22 mouse cellular contexts compared by ENCODE assay signal in the genomic region with DNA sequence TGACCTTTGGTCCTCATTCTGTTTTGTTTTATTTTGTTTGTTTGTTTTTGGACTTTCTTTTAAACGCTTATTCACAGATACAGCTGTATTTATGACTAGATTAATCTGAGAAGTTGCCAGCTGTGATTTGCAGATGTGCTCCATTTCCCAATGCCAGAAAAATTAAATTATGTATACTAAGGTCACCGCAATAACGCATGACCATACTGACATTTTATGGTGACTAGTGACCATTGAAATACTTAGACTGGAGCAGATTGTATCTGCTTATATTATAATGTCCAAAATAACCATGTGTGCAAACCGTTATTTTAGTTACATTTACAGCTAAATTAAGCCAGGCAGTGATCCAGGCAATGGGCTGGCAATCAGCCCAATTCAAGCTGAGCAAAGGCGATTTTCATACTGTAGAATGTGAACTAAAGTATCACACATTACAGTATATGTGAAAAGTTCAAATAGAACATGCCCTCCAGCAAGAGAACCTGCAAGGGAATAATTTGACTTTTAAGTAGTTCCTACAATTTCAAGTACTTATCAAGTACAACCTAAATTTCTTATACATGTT.
DNase-seq lines count a peak whose midpoint lies in the region; ATAC-seq and TF ChIP-seq lines count a peak whose summit lies in the region.
"Had no signal": no experiment of that assay in that cellular context is flagged by ENCODE, and none has a peak within 500 bp of the region (broad histone marks: within the 10 kb centered on the region; RNA-seq: fewer than 3 reads in every experiment).

No protein-coding gene starts in this region.

- H3K27me3 ChIP-seq in embryonic facial prominence, embryonic 14.5 days (replicated peaks; ENCODE audit: control insufficient read depth, insufficient read depth, low read length): no peaks in the 10 kb centered on the region
- no peaks in the 10 kb centered on the region for H3K27me3 ChIP-seq in embryonic facial prominence, embryonic 10.5 days (replicated peaks; ENCODE audit: low read depth, poor library complexity, severe bottlenecking)
- no peaks in the 10 kb centered on the region for H3K27me3 ChIP-seq in kidney, postnatal 0 days (ENCODE audit: insufficient read depth, low read length)
- no peaks in the 10 kb centered on the region for H3K27me3 ChIP-seq in lung, embryonic 14.5 days (ENCODE audit: insufficient read depth, low read length)
- H3K27me3 ChIP-seq: embryonic facial prominence, embryonic 13.5 days; forebrain, embryonic 13.5 days; hindbrain, embryonic 15.5 days had no signal

- H3K9me3 ChIP-seq in embryonic facial prominence, embryonic 14.5 days (ENCODE audit: control insufficient read depth, low read length): no peaks in the 10 kb centered on the region
- H3K9me3 ChIP-seq in embryonic facial prominence, embryonic 10.5 days: no peaks in the 10 kb centered on the region
- no peaks in the 10 kb centered on the region for H3K9me3 ChIP-seq in kidney, postnatal 0 days (replicated peaks; ENCODE audit: low read length)
- H3K9me3 ChIP-seq in lung, embryonic 14.5 days (ENCODE audit: low read depth, low read length): no peaks in the 10 kb centered on the region
- H3K9me3 ChIP-seq: embryonic facial prominence, embryonic 13.5 days; forebrain, embryonic 10.5 days; forebrain, embryonic 13.5 days; hindbrain, embryonic 15.5 days had no signal

- H3K36me3 ChIP-seq in embryonic facial prominence, embryonic 14.5 days (ENCODE audit: control insufficient read depth, insufficient read depth, low read length): no peaks in the 10 kb centered on the region
- H3K36me3 ChIP-seq in embryonic facial prominence, embryonic 10.5 days (replicated peaks): no peaks in the 10 kb centered on the region
- no peaks in the 10 kb centered on the region for H3K36me3 ChIP-seq in kidney, postnatal 0 days (ENCODE audit: insufficient read depth, low read length)
- no peaks in the 10 kb centered on the region for H3K36me3 ChIP-seq in lung, embryonic 14.5 days (ENCODE audit: insufficient read depth)
- H3K36me3 ChIP-seq: embryonic facial prominence, embryonic 13.5 days; forebrain, embryonic 10.5 days; hindbrain, embryonic 15.5 days had no signal

- TF ChIP-seq CTCF in kidney, postnatal 0 days (IDR thresholded peaks at IDR 0.05; ENCODE audit: low read depth): no peak
- no peak for TF ChIP-seq CTCF in lung, embryonic 14.5 days (IDR thresholded peaks at IDR 0.05; ENCODE audit: low read depth)

- DNase-seq in embryonic facial prominence, embryonic 14.5 days (ENCODE audit: low spot score): peak; percentile 48
- DNase-seq in embryonic facial prominence, embryonic 10.5 days (ENCODE audit: low spot score): no peak
- peak; percentile 51 for DNase-seq in kidney, postnatal 0 days (ENCODE audit: low spot score)
- DNase-seq in kidney, adult 9 months: no peak
- DNase-seq in lung, embryonic 14.5 days: peak; percentile 80
- DNase-seq in lung, adult 18-20 months: no peak
- DNase-seq in brain, embryonic 18.5 days (ENCODE audit: low read depth, low spot score): peak; percentile 4
- DNase-seq: adrenal gland, adult 2 months; adrenal gland, postnatal 14 days; gastrocnemius, postnatal 10 days; gastrocnemius, postnatal 36 days; heart, adult 11 months had no signal

- no peak for ATAC-seq in embryonic facial prominence, embryonic 14.5 days (ENCODE audit: low read depth)
- ATAC-seq in kidney, postnatal 0 days (replicated peaks; ENCODE audit: low FRiP score, low read depth): no peak
- ATAC-seq in lung, embryonic 14.5 days (ENCODE audit: insufficient read depth): peak; percentile 68; the same call in 1 of the 2 replicates
- ATAC-seq in granulocyte monocyte progenitor cell, adult 5-6 weeks (replicated peaks; ENCODE audit: poor library complexity, severe bottlenecking): no peak
- ATAC-seq: CD4-positive, CD25-positive, alpha-beta regulatory T cell, adult 4 months; forebrain, embryonic 13.5 days; forebrain, embryonic 16.5 days; inflammation-experienced regulatory T-cells, adult 6 months; intestine, embryonic 16.5 days had no signal

- H3K4me3 ChIP-seq in embryonic facial prominence, embryonic 14.5 days (ENCODE audit: low read depth, low read length): no peak overlapping the region
- no peak overlapping the region for H3K4me3 ChIP-seq in embryonic facial prominence, embryonic 10.5 days
- no peak overlapping the region for H3K4me3 ChIP-seq in kidney, postnatal 0 days (replicated peaks; ENCODE audit: low read depth, low read length)
- H3K4me3 ChIP-seq in lung, embryonic 14.5 days (ENCODE audit: low read depth, low read length): no peak overlapping the region
- H3K4me3 ChIP-seq: embryonic facial prominence, embryonic 13.5 days; forebrain, embryonic 10.5 days; forebrain, embryonic 13.5 days; hindbrain, embryonic 15.5 days had no signal

- WGBS in embryonic facial prominence, embryonic 14.5 days: 59% methylated on average over 5 of the region's 5 CpGs
- 81% methylated on average over 5 of the region's 5 CpGs for WGBS in embryonic facial prominence, embryonic 10.5 days
- WGBS in kidney, postnatal 0 days: 46% methylated on average over 5 of the region's 5 CpGs
- WGBS in lung, embryonic 14.5 days: 38% methylated on average over 5 of the region's 5 CpGs

- no peak overlapping the region for H3K27ac ChIP-seq in embryonic facial prominence, embryonic 14.5 days (replicated peaks; ENCODE audit: low read depth, low read length)
- no peak overlapping the region for H3K27ac ChIP-seq in embryonic facial prominence, embryonic 10.5 days (replicated peaks)
- H3K27ac ChIP-seq in kidney, postnatal 0 days: no peak overlapping the region
- H3K27ac ChIP-seq in lung, embryonic 14.5 days (ENCODE audit: low read depth): no peak overlapping the region
- H3K27ac ChIP-seq: embryonic facial prominence, embryonic 13.5 days; forebrain, embryonic 10.5 days; forebrain, embryonic 13.5 days; hindbrain, embryonic 15.5 days had no signal

- H3K4me1 ChIP-seq in embryonic facial prominence, embryonic 14.5 days (ENCODE audit: control insufficient read depth, insufficient read depth, low read length): no peaks in the 10 kb centered on the region
- no peaks in the 10 kb centered on the region for H3K4me1 ChIP-seq in embryonic facial prominence, embryonic 10.5 days
- no peaks in the 10 kb centered on the region for H3K4me1 ChIP-seq in kidney, postnatal 0 days (replicated peaks; ENCODE audit: insufficient read depth, low read length)
- H3K4me1 ChIP-seq in lung, embryonic 14.5 days (ENCODE audit: insufficient read depth): no peaks in the 10 kb centered on the region
- H3K4me1 ChIP-seq: forebrain, embryonic 10.5 days; forebrain, embryonic 13.5 days; hindbrain, embryonic 15.5 days had no signal

- no peak overlapping the region for H3K4me2 ChIP-seq in embryonic facial prominence, embryonic 14.5 days (ENCODE audit: low read depth, low read length)
- H3K4me2 ChIP-seq in kidney, postnatal 0 days (ENCODE audit: low read length): no peak overlapping the region
- no peak overlapping the region for H3K4me2 ChIP-seq in lung, embryonic 14.5 days
- H3K4me2 ChIP-seq: embryonic facial prominence, embryonic 13.5 days; forebrain, embryonic 13.5 days; heart, embryonic 11.5 days; hindbrain, embryonic 15.5 days had no signal

- H3K9ac ChIP-seq in embryonic facial prominence, embryonic 14.5 days (ENCODE audit: low read depth, low read length): no peak overlapping the region
- H3K9ac ChIP-seq in kidney, postnatal 0 days (ENCODE audit: low read depth, low read length): no peak overlapping the region
- H3K9ac ChIP-seq in lung, embryonic 14.5 days: no peak overlapping the region
- H3K9ac ChIP-seq: embryonic facial prominence, embryonic 13.5 days; forebrain, embryonic 13.5 days; hindbrain, embryonic 15.5 days had no signal

Comparison
In these comparisons a context has a peak if more than half of its experiments do, and no peak if none do; other contexts are left out.
1. DNase-seq: peak in embryonic facial prominence, embryonic 14.5 days (single experiment), kidney, postnatal 0 days (single experiment), lung, embryonic 14.5 days (single experiment) and brain, embryonic 18.5 days (single experiment); none in embryonic facial prominence, embryonic 10.5 days (single experiment), kidney, adult 9 months (single experiment) and lung, adult 18-20 months (0 of 2).